Mouse (Mus musculus) spleen, adult 2 months (tissue): Measurements from ENCODE around the gene Ndufa13. TPM values are rescaled to one million over a fixed set of nuclear protein-coding genes. Genes with fewer than 3 reads are reported as not detected.

Experiments
- DNase-seq, 2 experiments: peaks; one replicate each; pipeline versions ENCODE4 v3.0.0 to v3.0.0-alpha.2; 2012 to 2021; ENCODE audit warnings: low spot score in 2 of 2, low read depth in 1 of 2
- H3K27ac ChIP-seq: fragments of 200-500 bp; 2 replicates; pipeline ENCODE4 v1.5.1; 2012; ENCODE audit warnings: low read length, inconsistent platforms; ENCODE audit not compliant: insufficient read depth
- H3K27me3 ChIP-seq: fragments of 200-500 bp; 2 replicates; pipeline ENCODE4 v1.6.1; 2012; ENCODE audit warnings: mild to moderate bottlenecking, moderate library complexity, low read length, inconsistent platforms; ENCODE audit not compliant: control insufficient read depth, insufficient read depth
- H3K36me3 ChIP-seq: fragments of 200-500 bp; 2 replicates; pipeline ENCODE4 v1.6.1; 2012; ENCODE audit warnings: mild to moderate bottlenecking, low read length, inconsistent platforms; ENCODE audit not compliant: control insufficient read depth, insufficient read depth
- H3K4me1 ChIP-seq: fragments of 200-500 bp; 2 replicates; pipeline ENCODE4 v1.6.1; 2011; ENCODE audit warnings: inconsistent platforms; ENCODE audit not compliant: control insufficient read depth, insufficient read depth, insufficient read length
- H3K4me3 ChIP-seq: fragments of 200-500 bp; 2 replicates; pipeline ENCODE4 v1.5.1; 2011; ENCODE audit warnings: mild to moderate bottlenecking, inconsistent platforms; ENCODE audit not compliant: insufficient read depth, insufficient read length; ENCODE audit errors: extremely low read depth
- CTCF ChIP-seq: fragments of 200-500 bp; IDR thresholded peaks from 2 replicates; pipeline ENCODE4 v1.5.1; 2011; ENCODE audit warnings: mild to moderate bottlenecking, inconsistent platforms; ENCODE audit not compliant: insufficient read depth, insufficient read length, insufficient replicate concordance; ENCODE audit errors: extremely low read depth
- POLR2A ChIP-seq: fragments of 200-500 bp; IDR thresholded peaks from 2 replicates; pipeline ENCODE4 v1.6.1; 2011; ENCODE audit warnings: low read depth, low read length, inconsistent platforms
- WGBS: fragments of 180-500 bp; shearing (Covaris S2); methylation state at CpG from one replicate; pipeline ENCODE4 v1.1.7; 2018; 5-methylcytosine and 5-hydroxymethylcytosine counted together
- polyA plus RNA-seq: library from polyadenylated mRNA; depleted of rRNA; stranded (reverse); fragments of >200 nt; gene quantifications from 2 replicates; pipeline ENCODE4 v1.2.3, GENCODE M21; 2012

Gene Ndufa13
- polyA plus RNA-seq, 1 experiment, result 53.8 TPM

GRCm38 (mm10) chr8:69912478-69913074 is 10.2 kb upstream of the Ndufa13 start:
- WGBS, result 93% methylated on average over 12 of the region's 12 CpGs
- Histone ChIP-seq H3K27me3 (no peaks in the 10 kb centered on the region), H3K36me3 (peaks cover 64% of the 10 kb centered on the region), H3K27ac (no peak overlapping the region), H3K4me1 (no peaks in the 10 kb centered on the region), H3K4me3 (no peak overlapping the region)
- DNase-seq, result no peak
- no peak for TF ChIP-seq CTCF
- no peak for TF ChIP-seq POLR2A

- Histone ChIP-seq H3K36me3 (peaks cover 57% of the 10 kb centered on the region), H3K4me1 (no peaks in the 10 kb centered on the region), H3K27me3 (no peaks in the 10 kb centered on the region), H3K27ac (no peak overlapping the region), H3K4me3 (no peak overlapping the region)
- 95% methylated on average over 13 of the region's 13 CpGs for WGBS
- TF ChIP-seq CTCF, result no peak
- no peak for TF ChIP-seq POLR2A
- no peak for DNase-seq
Observed at GRCm38 (mm10) chr8:69911917-69912316, 9.6 kb upstream of the Ndufa13 start.

DNA sequence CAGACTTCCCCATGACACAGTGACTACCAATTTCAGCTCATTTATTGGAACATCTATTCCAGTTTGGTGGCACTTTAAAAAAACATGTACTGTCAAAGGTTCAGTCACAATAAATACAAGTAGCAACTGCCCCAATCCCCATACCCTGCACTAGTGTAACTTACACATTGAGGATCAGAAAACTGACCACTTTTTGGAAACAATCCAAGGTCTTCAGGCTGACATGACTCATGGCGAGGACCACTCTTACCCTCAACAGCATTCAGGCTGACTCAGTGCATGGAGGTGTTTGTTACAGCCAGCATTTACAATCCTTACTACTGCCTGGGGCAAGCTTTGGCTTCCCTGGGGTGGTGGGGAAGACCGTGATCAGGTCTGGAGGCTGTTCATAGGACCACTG is 4.7 kb upstream of the Ndufa13 start:
- Histone ChIP-seq H3K27ac (no peak overlapping the region), H3K4me3 (no peak overlapping the region), H3K4me1 (peaks cover 6% of the 10 kb centered on the region), H3K36me3 (peaks cover 25% of the 10 kb centered on the region), H3K27me3 (no peaks in the 10 kb centered on the region)
- 88% methylated on average over 2 of the region's 2 CpGs for WGBS
- DNase-seq, result no peak
- no peak for TF ChIP-seq POLR2A
- no peak for TF ChIP-seq CTCF

- no peak overlapping the region for H3K4me3 ChIP-seq
- DNase-seq, result no peak
- H3K4me1 ChIP-seq, result peaks cover 9% of the 10 kb centered on the region
- no peak overlapping the region for H3K27ac ChIP-seq
- H3K36me3 ChIP-seq, result peaks cover 19% of the 10 kb centered on the region
- WGBS, result 91% methylated on average over 2 of the region's 2 CpGs
- no peaks in the 10 kb centered on the region for H3K27me3 ChIP-seq
- TF ChIP-seq CTCF (no peak), POLR2A (no peak)
Observed at GRCm38 (mm10) chr8:69906260-69906659, 3.9 kb upstream of the Ndufa13 start.

DNA sequence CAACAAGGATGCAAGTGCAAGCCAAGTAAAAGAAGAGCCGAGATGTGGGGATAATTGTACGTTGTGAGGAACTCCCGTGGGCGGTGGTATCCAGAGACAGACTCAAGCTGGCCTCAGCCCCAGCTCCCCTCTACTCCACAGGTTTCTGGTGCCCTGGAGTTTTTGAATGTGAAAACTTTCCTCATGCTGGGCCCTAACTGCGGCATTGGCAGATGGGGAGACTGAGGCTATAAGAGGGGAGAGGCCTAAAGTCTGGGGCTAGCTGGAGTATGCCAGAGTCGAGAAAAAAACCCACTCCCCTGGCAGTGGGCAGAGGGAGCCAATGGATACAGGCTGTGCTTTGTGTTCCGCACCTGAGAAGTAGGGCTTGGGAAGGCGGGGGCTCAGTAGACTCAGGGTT is 1.7 kb upstream of the Ndufa13 start:
- TF ChIP-seq CTCF (no peak), POLR2A (no peak)
- WGBS, result 91% methylated on average over 8 of the region's 8 CpGs
- H3K4me1 ChIP-seq, result peaks cover 11% of the 10 kb centered on the region

GRCm38 (mm10) chr8:69903063-69903542 is 745 bp upstream of the Ndufa13 start:
- under 1% methylated on average over 45 of the region's 45 CpGs for WGBS
- peak; percentile 94 to 97 for DNase-seq
- H3K36me3 ChIP-seq, result peaks cover under 1% of the 10 kb centered on the region; the same call in 1 of the 2 replicates
- no peaks in the 10 kb centered on the region for H3K27me3 ChIP-seq
- peaks cover 11% of the 10 kb centered on the region for H3K4me1 ChIP-seq
- H3K4me3 ChIP-seq, result peak overlapping the region; percentile 79
- no peak; the same call in none of the 2 replicates for TF ChIP-seq POLR2A
- no peak for TF ChIP-seq CTCF
- peak overlapping the region; percentile 90 for H3K27ac ChIP-seq

More for the DNA sequence above, 1.7 kb upstream of the Ndufa13 start:
- peaks cover 7% of the 10 kb centered on the region for H3K36me3 ChIP-seq
- no peak for DNase-seq
- H3K27ac ChIP-seq, result no peak overlapping the region
- H3K27me3 ChIP-seq, result no peaks in the 10 kb centered on the region
- H3K4me3 ChIP-seq, result no peak overlapping the region

- Histone ChIP-seq H3K27me3 (no peaks in the 10 kb centered on the region), H3K4me3 (peak overlapping the region; percentile 79), H3K27ac (peak overlapping the region; percentile 90), H3K36me3 (no peaks in the 10 kb centered on the region), H3K4me1 (peaks cover 11% of the 10 kb centered on the region)
- TF ChIP-seq CTCF (peak; percentile 63), POLR2A (peak; percentile 85)
- DNase-seq, result peak; percentile 92 to 93
- WGBS, result 1% methylated on average over 41 of the region's 41 CpGs
Observed at GRCm38 (mm10) chr8:69901484-69902162, 735 bp downstream of the Ndufa13 start.
